Mouse (Mus musculus) liver, postnatal 0 days (tissue): Measurements from ENCODE around the gene Prdm2. TPM values are rescaled to one million over a fixed set of nuclear protein-coding genes. Genes with fewer than 3 reads are reported as not detected.

Experiments used
- ATAC-seq: fragments of 200-750 bp; cut with Nextera tagmentation; 2 replicates; pipeline ENCODE4 v1.8.0; 2017; ENCODE audit warnings: mild to moderate bottlenecking, moderate library complexity
- DNase-seq: peaks from one replicate; pipeline ENCODE4 v3.0.0-alpha.2; 2016
- H3K27ac ChIP-seq: fragments of 300-500 bp; sonication (generic); 2 replicates; pipeline ENCODE4 v1.5.1; 2014; ENCODE audit warnings: antibody characterized with exemption, moderate library complexity, mild to moderate bottlenecking, low read depth
- H3K27me3 ChIP-seq: fragments of 300-500 bp; sonication (generic); 2 replicates; pipeline ENCODE4 v1.6.1; 2014; ENCODE audit warnings: low read length, control low read depth, mixed read lengths; ENCODE audit not compliant: insufficient read depth
- H3K36me3 ChIP-seq: fragments of 300-500 bp; sonication (generic); replicated peaks from 2 replicates; pipeline ENCODE4 v1.6.1; 2014; ENCODE audit warnings: mild to moderate bottlenecking, control low read depth, low read length, moderate library complexity, mixed read lengths; ENCODE audit not compliant: insufficient read depth
- H3K4me1 ChIP-seq: fragments of 300-500 bp; sonication (generic); 2 replicates; pipeline ENCODE4 v1.6.1; 2014; ENCODE audit warnings: antibody characterized with exemption, mild to moderate bottlenecking, control low read depth; ENCODE audit not compliant: insufficient read depth
- H3K4me2 ChIP-seq: fragments of 300-500 bp; sonication (generic); 2 replicates; pipeline ENCODE4 v1.6.1; 2014; ENCODE audit warnings: low read depth, mild to moderate bottlenecking, low read length, moderate library complexity, mixed read lengths
- H3K4me3 ChIP-seq: fragments of 300-500 bp; sonication (generic); 2 replicates; pipeline ENCODE4 v1.5.1; 2014; ENCODE audit warnings: low read depth, low read length
- H3K9ac ChIP-seq: fragments of 300-500 bp; sonication (generic); replicated peaks from 2 replicates; pipeline ENCODE4 v1.6.1; 2014; ENCODE audit warnings: mild to moderate bottlenecking, moderate library complexity
- H3K9me3 ChIP-seq: fragments of 300-500 bp; sonication (generic); 2 replicates; pipeline ENCODE4 v1.6.1; 2016; ENCODE audit warnings: mild to moderate bottlenecking, control low read depth, low read length, mixed read lengths
- CTCF ChIP-seq: sonication (generic); IDR thresholded peaks from 2 replicates; pipeline ENCODE4 v1.5.1; 2016; ENCODE audit warnings: antibody characterized with exemption, low read depth
- EP300 ChIP-seq: IDR thresholded peaks from 2 replicates; pipeline ENCODE4 v1.6.1; 2016; ENCODE audit warnings: antibody characterized with exemption, low read depth, mild to moderate bottlenecking
- WGBS: fragments of 180-500 bp; shearing (Covaris S2); extraction: QIAGEN DNeasy Blood & Tissue Kit; methylation state at CpG from one replicate; pipeline ENCODE4 v1.1.7; 2014; ENCODE audit not compliant: insufficient replicate concordance; 5-methylcytosine and 5-hydroxymethylcytosine counted together
- polyA plus RNA-seq: library from polyadenylated mRNA; unstranded; fragments of >200 nt; fragmentation: Nextera tagmentation; extraction: Ambion mirVana; gene quantifications from 2 replicates; pipeline ENCODE4 v1.2.1, GENCODE M21; 2015

The Prdm2 gene
- polyA plus RNA-seq, 1 experiment from 2014 or later, result 4.1 TPM

DNA sequence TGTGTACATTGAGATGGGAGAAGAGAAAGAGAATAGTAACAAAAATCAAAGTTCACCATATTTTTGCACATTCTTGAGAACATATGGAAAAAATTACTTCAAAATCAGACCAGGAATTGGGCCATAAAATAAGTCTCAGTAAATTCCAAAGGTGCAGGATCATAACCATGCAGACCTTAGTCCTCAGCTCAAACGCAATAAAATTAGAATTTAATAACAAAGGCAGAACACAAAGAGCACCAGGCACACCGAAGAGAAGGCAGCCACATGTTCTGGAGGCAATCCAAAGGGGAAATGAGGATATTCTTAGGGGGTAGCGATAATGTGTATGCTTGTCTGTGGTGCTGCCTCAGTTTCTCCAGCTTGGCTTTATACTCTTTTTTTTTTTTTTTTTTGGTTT is 18.3 kb upstream of the Prdm2 start:
- TF ChIP-seq EP300 (no peak), CTCF (no peak)
- no peak overlapping the region for H3K4me3 ChIP-seq
- no peaks in the 10 kb centered on the region for H3K27me3 ChIP-seq
- no peaks in the 10 kb centered on the region; the same call in 1 of the 2 replicates for H3K9me3 ChIP-seq
- H3K9ac ChIP-seq, result no peak overlapping the region
- ATAC-seq, result no peak
- no peak overlapping the region for H3K4me2 ChIP-seq
- DNase-seq, result no peak
- H3K36me3 ChIP-seq, result no peaks in the 10 kb centered on the region
- no peaks in the 10 kb centered on the region for H3K4me1 ChIP-seq
- WGBS, result 84% methylated on average over 3 of the region's 3 CpGs
- no peak overlapping the region for H3K27ac ChIP-seq

DNA sequence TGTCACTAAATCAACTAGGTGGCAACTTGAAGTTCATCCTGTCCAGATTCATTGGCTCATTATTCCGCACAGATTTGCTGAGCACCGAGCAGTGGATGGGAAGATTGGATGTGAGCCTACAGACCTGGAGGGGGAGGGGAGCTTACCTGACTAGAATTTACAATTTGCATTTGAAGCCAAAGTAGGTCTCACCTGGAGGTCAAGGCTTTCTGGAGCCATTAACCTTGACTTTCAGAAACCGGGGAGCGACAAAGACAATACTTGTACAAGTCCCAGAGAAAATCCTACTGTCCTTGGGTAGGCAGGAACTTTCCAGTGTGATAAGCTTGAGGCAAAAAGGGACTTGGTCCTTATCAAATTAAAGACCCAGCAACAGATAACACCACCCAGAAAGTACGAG is 15.2 kb upstream of the Prdm2 start:
- no peak for TF ChIP-seq CTCF
- no peak for TF ChIP-seq EP300
- Histone ChIP-seq H3K27me3 (no peaks in the 10 kb centered on the region), H3K4me1 (no peaks in the 10 kb centered on the region), H3K9ac (no peak overlapping the region), H3K4me3 (no peak overlapping the region), H3K36me3 (no peaks in the 10 kb centered on the region), H3K4me2 (no peak overlapping the region), H3K27ac (no peak overlapping the region), H3K9me3 (no peaks in the 10 kb centered on the region)
- DNase-seq (no peak), ATAC-seq (no peak)
- 61% methylated on average over 5 of the region's 5 CpGs for WGBS

DNA sequence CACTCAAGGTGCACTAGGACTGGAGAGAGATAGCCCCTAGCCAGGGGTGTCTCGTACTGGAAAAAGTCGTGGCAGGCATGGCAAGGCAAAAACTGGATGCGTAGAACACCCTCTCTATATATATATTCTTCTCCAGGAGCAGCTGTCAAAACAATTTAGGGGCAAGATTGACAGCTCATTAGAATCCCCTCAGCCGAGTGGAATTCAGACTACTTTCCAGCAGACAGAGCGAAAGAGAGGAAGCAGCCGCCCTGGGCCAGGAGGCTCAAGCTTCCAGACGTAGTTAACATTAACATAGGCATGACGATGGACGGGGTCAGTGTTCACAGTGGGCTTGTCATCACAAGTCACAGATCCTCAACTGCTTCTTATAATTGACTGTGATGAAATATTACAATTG is 13.1 kb upstream of the Prdm2 start:
- DNase-seq (no peak), ATAC-seq (no peak)
- H3K36me3 ChIP-seq, result no peaks in the 10 kb centered on the region
- H3K4me2 ChIP-seq, result no peak overlapping the region
- H3K9ac ChIP-seq, result no peak overlapping the region
- H3K9me3 ChIP-seq, result no peaks in the 10 kb centered on the region
- H3K4me1 ChIP-seq, result no peaks in the 10 kb centered on the region
- no peak overlapping the region for H3K27ac ChIP-seq
- TF ChIP-seq EP300 (no peak), CTCF (no peak)
- WGBS, result 69% methylated on average over 9 of the region's 9 CpGs
- no peaks in the 10 kb centered on the region for H3K27me3 ChIP-seq
- no peak overlapping the region for H3K4me3 ChIP-seq

GRCm38 (mm10) chr4:143219316-143219751 is 6.5 kb upstream of the Prdm2 start:
- no peaks in the 10 kb centered on the region for H3K9me3 ChIP-seq
- 31% methylated on average over 9 of the region's 9 CpGs for WGBS
- ATAC-seq, result no peak
- no peak for TF ChIP-seq EP300
- no peak for TF ChIP-seq CTCF
- no peak overlapping the region for H3K4me3 ChIP-seq
- H3K4me1 ChIP-seq, result no peaks in the 10 kb centered on the region
- H3K27me3 ChIP-seq, result no peaks in the 10 kb centered on the region
- H3K9ac ChIP-seq, result no peak overlapping the region
- H3K36me3 ChIP-seq, result no peaks in the 10 kb centered on the region
- DNase-seq, result no peak
- 0 out of 2 replicates have a peak overlapping the region, but pooled peaks have one; percentile 13 for H3K4me2 ChIP-seq
- no peak overlapping the region for H3K27ac ChIP-seq

- no peak for DNase-seq
- H3K9ac ChIP-seq, result no peak overlapping the region
- no peak overlapping the region for H3K4me2 ChIP-seq
- no peak for TF ChIP-seq CTCF
- no peak for TF ChIP-seq EP300
- no peak overlapping the region for H3K4me3 ChIP-seq
- no peaks in the 10 kb centered on the region for H3K36me3 ChIP-seq
- no peaks in the 10 kb centered on the region for H3K9me3 ChIP-seq
- no peak for ATAC-seq
- no peaks in the 10 kb centered on the region for H3K4me1 ChIP-seq
- no peaks in the 10 kb centered on the region for H3K27me3 ChIP-seq
- 66% methylated on average over 2 of the region's 2 CpGs for WGBS
- no peak overlapping the region for H3K27ac ChIP-seq
Observed at GRCm38 (mm10) chr4:143218858-143219257, 6.1 kb upstream of the Prdm2 start.

DNA sequence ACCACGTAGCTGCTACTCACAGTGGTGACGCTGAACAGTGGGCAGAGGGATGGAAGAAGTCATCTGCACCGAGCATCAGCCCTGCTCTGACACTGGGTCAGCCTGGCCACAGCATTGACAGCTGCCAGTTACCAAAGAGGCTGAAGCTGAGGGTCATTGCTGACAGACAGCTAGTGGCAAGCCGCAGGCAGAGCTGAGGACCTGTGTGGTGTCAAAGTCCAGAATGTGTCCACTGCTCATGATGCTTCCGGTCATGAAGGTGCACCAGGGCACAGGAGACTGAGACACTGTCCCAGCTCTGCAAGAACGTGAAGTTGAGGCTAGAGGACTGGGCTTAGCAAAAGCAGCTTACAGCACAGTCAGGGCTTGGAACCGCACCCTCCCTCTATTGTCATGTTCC is 4.4 kb upstream of the Prdm2 start:
- Histone ChIP-seq H3K4me2 (no peak overlapping the region), H3K27ac (no peak overlapping the region), H3K9me3 (no peaks in the 10 kb centered on the region), H3K4me3 (no peak overlapping the region), H3K36me3 (no peaks in the 10 kb centered on the region), H3K27me3 (no peaks in the 10 kb centered on the region), H3K4me1 (peaks cover 7% of the 10 kb centered on the region), H3K9ac (no peak overlapping the region)
- peak; percentile 34 for DNase-seq
- ATAC-seq, result peak; percentile 52
- 71% methylated on average over 7 of the region's 7 CpGs for WGBS
- TF ChIP-seq EP300, result no peak
- TF ChIP-seq CTCF, result no peak
